Mouse (Mus musculus): ENCODE data around the gene Mrpl34. TPM values are rescaled to one million over a fixed set of nuclear protein-coding genes. Genes with fewer than 3 reads are reported as not detected.

The Mrpl34 gene
- total and polyA plus RNA-seq, 2 experiments from 2014 or later = 188 to 284 TPM

DNA sequence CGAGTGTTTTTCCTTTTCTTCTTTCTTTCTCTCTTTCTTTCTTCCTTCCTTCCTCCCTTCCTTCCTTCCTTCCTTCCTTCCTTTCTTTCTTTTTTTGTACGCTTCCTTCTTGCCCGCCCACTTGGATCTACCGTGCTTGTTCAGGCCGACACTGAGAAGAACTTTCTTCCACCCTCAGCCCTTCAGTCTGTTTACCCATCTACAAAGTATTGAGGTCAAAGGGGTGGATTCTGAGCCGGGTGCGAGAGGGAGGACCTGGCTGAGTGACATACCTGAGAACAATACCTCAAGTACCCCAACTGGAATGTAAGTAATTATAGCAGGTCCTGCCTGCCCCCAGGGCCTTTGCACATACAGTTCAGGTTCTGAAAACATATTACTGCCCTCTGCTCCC is 21.4 kb downstream of the Mrpl34 start:
- H3K9ac ChIP-seq (replicated peaks; ENCODE audit: low read depth, low read length) = no peak overlapping the region
- peak overlapping the region; percentile 73 for H3K4me3 ChIP-seq (ENCODE audit: low read depth, low read length)
- ATAC-seq (ENCODE audit: insufficient read depth, low read depth) (no peak), DNase-seq (ENCODE audit: low spot score) (no peak)
- peak overlapping the region; percentile 94 for H3K4me2 ChIP-seq (ENCODE audit: low read depth, low read length)
- peaks cover 7% of the 10 kb centered on the region; the same call in 1 of the 2 replicates for H3K36me3 ChIP-seq (replicated peaks; ENCODE audit: control insufficient read depth, insufficient read depth, low read length)
- no peaks in the 10 kb centered on the region for H3K9me3 ChIP-seq (replicated peaks; ENCODE audit: control insufficient read depth, low read length)
- H3K27me3 ChIP-seq (ENCODE audit: control insufficient read depth, insufficient read depth, low read length) = no peaks in the 10 kb centered on the region
- H3K27ac ChIP-seq (ENCODE audit: low read depth) = no peak overlapping the region
- TF ChIP-seq CTCF (IDR thresholded peaks at IDR 0.05; ENCODE audit: low read depth) (no peak), EP300 (IDR thresholded peaks at IDR 0.05; ENCODE audit: low read depth) (no peak)
- WGBS = 19% methylated on average over 7 of the region's 7 CpGs
- peaks cover 10% of the 10 kb centered on the region for H3K4me1 ChIP-seq (ENCODE audit: control insufficient read depth, insufficient read depth)

DNA sequence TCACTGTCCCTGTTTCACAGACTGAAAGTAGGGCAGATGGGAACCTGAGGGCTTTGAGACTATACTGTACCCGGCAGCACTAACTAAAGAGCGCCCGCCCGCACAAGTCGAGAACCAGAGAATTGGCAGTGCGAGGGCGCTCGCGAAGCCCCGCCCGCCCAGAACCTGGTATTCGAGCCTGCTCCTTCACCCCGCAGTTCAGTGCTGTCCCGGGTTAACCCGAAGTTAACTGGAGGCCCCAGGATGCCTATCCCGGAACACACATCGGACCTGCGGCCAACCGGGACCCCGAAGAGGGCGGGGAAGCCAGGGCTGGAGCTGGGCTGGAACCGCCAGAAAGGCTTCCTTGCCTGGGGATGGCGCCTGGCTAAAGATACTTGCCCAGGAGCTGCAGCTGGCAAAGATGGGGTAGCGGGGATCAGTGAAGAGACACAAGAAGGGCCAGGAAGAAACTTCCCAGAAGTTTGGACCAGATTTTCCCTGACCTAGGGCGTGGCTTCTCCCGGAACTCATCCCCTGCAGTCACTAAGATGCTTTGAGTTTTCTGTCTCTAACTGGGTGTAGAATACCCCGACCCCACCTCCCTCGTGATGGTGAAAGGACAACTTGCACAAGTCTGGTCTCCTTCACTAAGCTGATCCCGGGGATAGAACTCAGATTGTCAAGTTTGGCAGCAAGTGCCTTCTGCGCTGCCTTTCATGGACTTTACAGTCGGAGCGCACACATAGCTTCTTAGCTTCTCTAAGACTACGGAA is 23.1 kb downstream of the Mrpl34 start, which contains the start of gene Gtpbp3:
Gtpbp3 (plus strand) TSS at position 413 of the 755 bp plus-strand sequence.
- Histone ChIP-seq H3K4me2 (ENCODE audit: low read depth, low read length) (peak within 1 kb of the TSS; percentile 98), H3K9me3 (replicated peaks; ENCODE audit: control insufficient read depth, low read length) (no peaks in the 10 kb centered on the region), H3K27me3 (ENCODE audit: control insufficient read depth, insufficient read depth, low read length) (no peaks in the 10 kb centered on the region), H3K4me3 (ENCODE audit: low read depth, low read length) (peak within 1 kb of the TSS; percentile 89), H3K9ac (replicated peaks; ENCODE audit: low read depth, low read length) (peak within 1 kb of the TSS; percentile 69), H3K4me1 (ENCODE audit: control insufficient read depth, insufficient read depth) (peaks cover 10% of the 10 kb centered on the region), H3K36me3 (replicated peaks; ENCODE audit: control insufficient read depth, insufficient read depth, low read length) (peaks cover 23% of the 10 kb centered on the region), H3K27ac (ENCODE audit: low read depth) (peak within 1 kb of the TSS; percentile 90)
- ATAC-seq (ENCODE audit: insufficient read depth, low read depth) = peak; percentile 54
- TF ChIP-seq EP300 (IDR thresholded peaks at IDR 0.05; ENCODE audit: low read depth) (no peak), CTCF (IDR thresholded peaks at IDR 0.05; ENCODE audit: low read depth) (no peak; the same call in 1 of the 2 replicates)
- WGBS = under 1% methylated on average over 33 of the region's 33 CpGs
- DNase-seq (ENCODE audit: low spot score) = peak; percentile 75

DNA sequence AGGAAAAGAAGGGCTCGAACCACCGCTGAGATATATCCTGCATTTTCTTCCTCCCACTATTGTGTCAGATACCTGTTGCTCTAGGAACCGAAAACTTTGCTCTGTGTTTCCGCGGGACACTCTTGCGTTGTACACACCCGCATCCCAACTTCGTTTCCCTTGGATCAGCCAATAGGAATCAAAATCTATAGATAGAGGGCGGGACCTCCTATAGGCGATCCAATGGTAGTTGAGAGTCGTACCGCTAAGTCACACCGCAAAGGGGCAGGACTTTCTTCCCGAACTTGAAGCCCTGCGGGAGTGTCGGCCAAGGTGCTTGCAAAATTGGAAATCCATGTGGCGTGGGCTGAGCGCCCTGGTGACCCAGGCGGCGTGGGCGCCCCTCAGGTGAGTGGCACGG is 23.7 kb downstream of the Mrpl34 start:
- peak overlapping the region; percentile 90 for H3K27ac ChIP-seq (ENCODE audit: low read depth)
- 0% methylated on average over 22 of the region's 22 CpGs for WGBS
- no peaks in the 10 kb centered on the region for H3K27me3 ChIP-seq (ENCODE audit: control insufficient read depth, insufficient read depth, low read length)
- peak overlapping the region; percentile 89 for H3K4me3 ChIP-seq (ENCODE audit: low read depth, low read length)
- H3K4me1 ChIP-seq (ENCODE audit: control insufficient read depth, insufficient read depth) = peaks cover 10% of the 10 kb centered on the region
- peaks cover 23% of the 10 kb centered on the region for H3K36me3 ChIP-seq (replicated peaks; ENCODE audit: control insufficient read depth, insufficient read depth, low read length)
- ATAC-seq (ENCODE audit: insufficient read depth, low read depth) = peak; percentile 85
- H3K4me2 ChIP-seq (ENCODE audit: low read depth, low read length) = peak overlapping the region; percentile 98
- DNase-seq (ENCODE audit: low spot score) = peak; percentile 93
- H3K9me3 ChIP-seq (replicated peaks; ENCODE audit: control insufficient read depth, low read length) = no peaks in the 10 kb centered on the region
- TF ChIP-seq CTCF (IDR thresholded peaks at IDR 0.05; ENCODE audit: low read depth) (no peak), EP300 (IDR thresholded peaks at IDR 0.05; ENCODE audit: low read depth) (no peak)
- peak overlapping the region; percentile 69 for H3K9ac ChIP-seq (replicated peaks; ENCODE audit: low read depth, low read length)

DNA sequence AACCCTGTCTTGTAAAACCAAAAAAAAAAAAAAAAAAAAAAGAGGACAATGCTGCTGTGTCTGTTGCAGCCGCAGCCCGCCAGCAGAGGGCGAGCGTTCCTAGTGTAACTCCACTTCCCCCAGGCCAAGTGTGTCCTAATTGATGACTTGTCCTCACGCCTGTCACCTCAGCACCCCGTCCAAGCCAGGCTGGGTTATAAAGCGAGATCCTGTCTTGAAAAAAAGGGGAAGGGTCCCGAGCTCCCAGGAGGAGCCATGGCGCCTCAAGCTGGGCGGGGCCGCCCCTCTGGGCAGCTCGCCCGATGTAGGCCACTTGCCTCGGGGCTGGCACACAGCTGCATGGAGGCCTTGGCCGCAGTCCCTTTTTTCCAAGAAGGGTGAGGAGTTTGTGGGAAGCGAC is 30.3 kb downstream of the Mrpl34 start:
- Histone ChIP-seq H3K4me2 (ENCODE audit: low read depth, low read length) (peak overlapping the region; percentile 50), H3K27me3 (ENCODE audit: control insufficient read depth, insufficient read depth, low read length) (no peaks in the 10 kb centered on the region), H3K27ac (ENCODE audit: low read depth) (peak overlapping the region; percentile 54), H3K9ac (replicated peaks; ENCODE audit: low read depth, low read length) (no peak overlapping the region), H3K4me3 (ENCODE audit: low read depth, low read length) (peak overlapping the region; percentile 24; the same call in 1 of the 2 replicates), H3K4me1 (ENCODE audit: control insufficient read depth, insufficient read depth) (peaks cover 44% of the 10 kb centered on the region), H3K9me3 (replicated peaks; ENCODE audit: control insufficient read depth, low read length) (no peaks in the 10 kb centered on the region), H3K36me3 (replicated peaks; ENCODE audit: control insufficient read depth, insufficient read depth, low read length) (peaks cover 23% of the 10 kb centered on the region)
- DNase-seq (ENCODE audit: low spot score) (peak; percentile 79), ATAC-seq (ENCODE audit: insufficient read depth, low read depth) (peak; percentile 73)
- TF ChIP-seq CTCF (IDR thresholded peaks at IDR 0.05; ENCODE audit: low read depth) (peak; percentile 78), EP300 (IDR thresholded peaks at IDR 0.05; ENCODE audit: low read depth) (no peak)
- 8% methylated on average over 15 of the region's 16 CpGs for WGBS

DNA sequence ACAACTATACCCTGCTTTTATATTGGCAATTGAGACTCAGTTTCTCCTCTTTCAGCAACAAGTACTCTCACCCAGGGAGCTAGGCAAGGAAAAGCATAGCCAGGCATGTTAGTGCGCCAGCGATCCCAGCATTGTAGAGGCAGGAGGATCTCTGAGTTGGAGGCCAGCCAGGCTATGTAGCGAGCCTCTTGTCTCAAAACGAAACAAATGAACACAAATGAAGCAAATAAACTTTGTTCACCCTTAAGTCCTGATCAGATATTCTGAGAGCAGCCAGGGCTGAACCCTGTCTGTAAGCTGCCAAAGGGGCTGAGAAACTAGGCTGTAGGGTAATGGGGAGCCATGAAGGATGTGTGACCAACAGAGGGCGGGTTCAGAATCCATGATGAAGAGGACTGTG is 31.1 kb downstream of the Mrpl34 start:
- DNase-seq (ENCODE audit: low spot score) = no peak
- no peak for ATAC-seq (ENCODE audit: insufficient read depth, low read depth)
- Histone ChIP-seq H3K4me2 (ENCODE audit: low read depth, low read length) (no peak overlapping the region), H3K27ac (ENCODE audit: low read depth) (peak overlapping the region; percentile 54), H3K9me3 (replicated peaks; ENCODE audit: control insufficient read depth, low read length) (no peaks in the 10 kb centered on the region), H3K9ac (replicated peaks; ENCODE audit: low read depth, low read length) (no peak overlapping the region), H3K4me3 (ENCODE audit: low read depth, low read length) (no peak overlapping the region), H3K36me3 (replicated peaks; ENCODE audit: control insufficient read depth, insufficient read depth, low read length) (peaks cover 20% of the 10 kb centered on the region), H3K27me3 (ENCODE audit: control insufficient read depth, insufficient read depth, low read length) (no peaks in the 10 kb centered on the region), H3K4me1 (ENCODE audit: control insufficient read depth, insufficient read depth) (peaks cover 44% of the 10 kb centered on the region)
- WGBS = 65% methylated on average over 5 of the region's 5 CpGs
- TF ChIP-seq EP300 (IDR thresholded peaks at IDR 0.05; ENCODE audit: low read depth) = no peak
- no peak for TF ChIP-seq CTCF (IDR thresholded peaks at IDR 0.05; ENCODE audit: low read depth)
